Mouse (Mus musculus) CH12.LX (cell line): ENCODE measurements at regions not wholly inside any gene's neighbourhood (a gene's known extent, or its start where the extent isn't known, plus 50 kb on each side); places are given as distances from the start of the nearest gene placed in this dataset.

ENCODE experiments used
- DNase-seq: peaks from one replicate; pipeline ENCODE4 v3.0.0-alpha.2; 2013; ENCODE audit errors: extremely low read depth
- H3K27ac ChIP-seq: 2 replicates; pipeline ENCODE4 v1.5.1; 2012; ENCODE audit warnings: low read depth, mild to moderate bottlenecking, control low read depth, moderate library complexity; ENCODE audit not compliant: insufficient read depth
- H3K27me3 ChIP-seq: replicated peaks from 2 replicates; pipeline ENCODE3; 2012; ENCODE audit warnings: inconsistent platforms
- H3K36me3 ChIP-seq, 2 experiments: replicated peaks in 1 of 2; 2 replicates each; pipeline versions ENCODE3 to v1.6.1; 2012; ENCODE audit warnings: inconsistent platforms in 1 of 2, low read length in 1 of 2, mild to moderate bottlenecking in 1 of 2, mixed read lengths in 1 of 2, moderate library complexity in 1 of 2; ENCODE audit not compliant: control insufficient read depth in 1 of 2, insufficient read depth in 1 of 2
- H3K4me1 ChIP-seq, 2 experiments: 2 replicates each; pipeline ENCODE4 v1.6.1; 2012; ENCODE audit warnings: inconsistent platforms in 1 of 2, moderate library complexity in 1 of 2; ENCODE audit not compliant: insufficient read depth in 2 of 2, control insufficient read depth in 1 of 2
- H3K4me2 ChIP-seq: 2 replicates; pipeline ENCODE4 v1.6.1; 2012; ENCODE audit warnings: low read depth, mild to moderate bottlenecking, control low read depth; ENCODE audit not compliant: poor library complexity, insufficient read depth, severe bottlenecking
- H3K4me3 ChIP-seq, 3 experiments: fragments of 150-350 bp in 1 of 3; sonication (generic) in 1 of 3; replicated peaks in 1 of 3; 2 replicates each; pipeline versions ENCODE3 to v1.5.1; 2011 to 2012; ENCODE audit warnings: low read depth in 2 of 3, low read length in 2 of 3, mild to moderate bottlenecking in 2 of 3, moderate library complexity in 2 of 3, control low read depth in 1 of 3, improper control_type of control experiment in 1 of 3, inconsistent platforms in 1 of 3, mixed read lengths in 1 of 3; ENCODE audit not compliant: poor library complexity in 1 of 3
- H3K79me2 ChIP-seq: replicated peaks from 2 replicates; pipeline ENCODE4 v1.6.1; 2012; ENCODE audit warnings: mild to moderate bottlenecking, moderate library complexity; ENCODE audit not compliant: control insufficient read depth, poor library complexity, insufficient read depth, severe bottlenecking; ENCODE audit errors: extremely low read depth
- H3K9ac ChIP-seq: 2 replicates; pipeline ENCODE4 v1.6.1; 2012; ENCODE audit warnings: low read depth, mild to moderate bottlenecking, control low read depth, moderate library complexity; ENCODE audit not compliant: insufficient read depth
- H3K9me3 ChIP-seq: replicated peaks from 2 replicates; pipeline ENCODE3; 2012; ENCODE audit warnings: low read length, inconsistent platforms, mixed read lengths
- BHLHE40 ChIP-seq: IDR thresholded peaks from 2 replicates; pipeline ENCODE4 v1.6.1; 2011; ENCODE audit warnings: mild to moderate bottlenecking, low read depth, low read length, improper control_type of control experiment
- CHD1 ChIP-seq: IDR thresholded peaks from 2 replicates; pipeline ENCODE4 v1.6.1; 2012; ENCODE audit warnings: low read depth, low read length, improper control_type of control experiment, inconsistent platforms
- CHD2 ChIP-seq: IDR thresholded peaks from 2 replicates; pipeline ENCODE4 v1.6.1; 2011; ENCODE audit warnings: low read length, improper control_type of control experiment
- CTCF ChIP-seq, 2 experiments: IDR thresholded peaks in 1 of 2; conservative IDR thresholded peaks in 1 of 2; 2 replicates each; pipeline ENCODE4 v1.5.1; 2011 to 2012; ENCODE audit warnings: low read depth in 2 of 2, low read length in 2 of 2, improper control_type of control experiment in 1 of 2, inconsistent platforms in 1 of 2, mild to moderate bottlenecking in 1 of 2, moderate library complexity in 1 of 2
- E2F4 ChIP-seq: IDR thresholded peaks from 2 replicates; pipeline ENCODE4 v1.6.1; 2011; ENCODE audit warnings: low read depth, low read length, improper control_type of control experiment; ENCODE audit not compliant: insufficient replicate concordance
- ELF1 ChIP-seq: IDR thresholded peaks from 2 replicates; pipeline ENCODE4 v1.6.1; 2014; ENCODE audit warnings: low read depth, mild to moderate bottlenecking, inconsistent platforms, low read length, improper control_type of control experiment
- EP300 ChIP-seq: IDR thresholded peaks from 2 replicates; pipeline ENCODE4 v1.6.1; 2011; ENCODE audit warnings: low read length, improper control_type of control experiment
- ETS1 ChIP-seq: conservative IDR thresholded peaks from 2 replicates; pipeline ENCODE4 v1.6.1; 2012; ENCODE audit warnings: low read depth, mild to moderate bottlenecking, inconsistent platforms, low read length, improper control_type of control experiment, moderate library complexity
- GABPA ChIP-seq: IDR thresholded peaks from 2 replicates; pipeline ENCODE4 v1.6.1; 2012; ENCODE audit warnings: low read depth, low read length, improper control_type of control experiment, inconsistent platforms; ENCODE audit not compliant: insufficient replicate concordance
- HCFC1 ChIP-seq: IDR thresholded peaks from 2 replicates; pipeline ENCODE4 v1.6.1; 2012; ENCODE audit warnings: low read depth, mild to moderate bottlenecking, inconsistent platforms, low read length, improper control_type of control experiment
- IRF4 ChIP-seq: IDR thresholded peaks from 2 replicates; pipeline ENCODE4 v1.6.1; 2014; ENCODE audit warnings: low read depth, mild to moderate bottlenecking, inconsistent platforms, low read length, improper control_type of control experiment
- JUN ChIP-seq: IDR thresholded peaks from 2 replicates; pipeline ENCODE4 v1.6.1; 2011; ENCODE audit warnings: low read depth, mild to moderate bottlenecking, low read length, improper control_type of control experiment, moderate library complexity; ENCODE audit not compliant: insufficient read depth
- JUND ChIP-seq: conservative IDR thresholded peaks from 2 replicates; pipeline ENCODE4 v1.6.1; 2011; ENCODE audit warnings: low read depth, low read length, improper control_type of control experiment
- KAT2A ChIP-seq: IDR thresholded peaks from 2 replicates; pipeline ENCODE4 v1.6.1; 2012; ENCODE audit warnings: low read length, improper control_type of control experiment, inconsistent platforms; ENCODE audit not compliant: insufficient replicate concordance
- MAFK ChIP-seq: IDR thresholded peaks from 2 replicates; pipeline ENCODE4 v1.6.1; 2011; ENCODE audit warnings: low read length, improper control_type of control experiment; ENCODE audit not compliant: insufficient replicate concordance
- MAX ChIP-seq: IDR thresholded peaks from 2 replicates; pipeline ENCODE4 v1.6.1; 2011; ENCODE audit warnings: low read length, improper control_type of control experiment
- MAZ ChIP-seq: IDR thresholded peaks from 2 replicates; pipeline ENCODE4 v1.6.1; 2012; ENCODE audit warnings: low read depth, mild to moderate bottlenecking, inconsistent platforms, low read length, improper control_type of control experiment, moderate library complexity
- MEF2A ChIP-seq: IDR thresholded peaks from 2 replicates; pipeline ENCODE4 v1.6.1; 2014; ENCODE audit warnings: low read depth, mild to moderate bottlenecking, inconsistent platforms, low read length, improper control_type of control experiment, borderline replicate concordance
- MXI1 ChIP-seq: IDR thresholded peaks from 2 replicates; pipeline ENCODE4 v1.6.1; 2011; ENCODE audit warnings: mild to moderate bottlenecking, low read depth, low read length, improper control_type of control experiment
- MYC ChIP-seq: IDR thresholded peaks from 2 replicates; pipeline ENCODE4 v1.6.1; 2011; ENCODE audit warnings: low read depth, mild to moderate bottlenecking, improper control_type of control experiment, low read length
- NELFE ChIP-seq: IDR thresholded peaks from 2 replicates; pipeline ENCODE4 v1.6.1; 2011; ENCODE audit warnings: low read depth, low read length, improper control_type of control experiment
- NRF1 ChIP-seq: IDR thresholded peaks from 2 replicates; pipeline ENCODE4 v1.6.1; 2014; ENCODE audit warnings: low read depth, mild to moderate bottlenecking, inconsistent platforms, low read length, improper control_type of control experiment, moderate library complexity
- PAX5 ChIP-seq: IDR thresholded peaks from 2 replicates; pipeline ENCODE4 v1.6.1; 2012; ENCODE audit warnings: low read length, inconsistent platforms, mixed read lengths
- POLR2A ChIP-seq: IDR thresholded peaks from 2 replicates; pipeline ENCODE4 v1.6.1; 2011; ENCODE audit warnings: low read depth, mild to moderate bottlenecking, improper control_type of control experiment, low read length
- POLR2AphosphoS2 ChIP-seq: IDR thresholded peaks from 2 replicates; pipeline ENCODE4 v1.6.1; 2011; ENCODE audit warnings: low read depth, low read length, improper control_type of control experiment
- RAD21 ChIP-seq: IDR thresholded peaks from 2 replicates; pipeline ENCODE4 v1.6.1; 2011; ENCODE audit warnings: low read depth, mild to moderate bottlenecking, low read length, improper control_type of control experiment, moderate library complexity
- RCOR1 ChIP-seq: conservative IDR thresholded peaks from 2 replicates; pipeline ENCODE4 v1.6.1; 2012; ENCODE audit warnings: low read depth, mild to moderate bottlenecking, inconsistent platforms, low read length, improper control_type of control experiment
- SIN3A ChIP-seq: IDR thresholded peaks from 2 replicates; pipeline ENCODE4 v1.6.1; 2012; ENCODE audit warnings: low read length, improper control_type of control experiment, inconsistent platforms
- SMC3 ChIP-seq: IDR thresholded peaks from 2 replicates; pipeline ENCODE4 v1.6.1; 2011; ENCODE audit warnings: low read depth, low read length, improper control_type of control experiment
- TBP ChIP-seq: conservative IDR thresholded peaks from 2 replicates; pipeline ENCODE4 v1.6.1; 2011; ENCODE audit warnings: low read depth, low read length, improper control_type of control experiment
- TCF12 ChIP-seq: IDR thresholded peaks from 2 replicates; pipeline ENCODE4 v1.6.1; 2014; ENCODE audit warnings: low read depth, mild to moderate bottlenecking, inconsistent platforms, low read length, improper control_type of control experiment
- UBTF ChIP-seq: IDR thresholded peaks from 2 replicates; pipeline ENCODE4 v1.6.1; 2012; ENCODE audit warnings: low read depth, mild to moderate bottlenecking, inconsistent platforms, low read length, improper control_type of control experiment, moderate library complexity
- USF1 ChIP-seq: IDR thresholded peaks from 2 replicates; pipeline ENCODE4 v1.6.1; 2014; ENCODE audit warnings: low read depth, mild to moderate bottlenecking, inconsistent platforms, low read length, improper control_type of control experiment
- USF2 ChIP-seq: conservative IDR thresholded peaks from 2 replicates; pipeline ENCODE4 v1.6.1; 2011; ENCODE audit warnings: low read depth, low read length, improper control_type of control experiment
- ZC3H11A ChIP-seq: IDR thresholded peaks from 2 replicates; pipeline ENCODE4 v1.6.1; 2012; ENCODE audit warnings: low read depth, mild to moderate bottlenecking, inconsistent platforms, low read length, improper control_type of control experiment
- ZKSCAN1 ChIP-seq: IDR thresholded peaks from 2 replicates; pipeline ENCODE4 v1.6.1; 2012; ENCODE audit warnings: low read depth, inconsistent platforms, low read length, improper control_type of control experiment, borderline replicate concordance
- ZMIZ1 ChIP-seq: IDR thresholded peaks from 2 replicates; pipeline ENCODE4 v1.6.1; 2012; ENCODE audit warnings: low read depth, mild to moderate bottlenecking, inconsistent platforms, low read length, improper control_type of control experiment
- ZNF384 ChIP-seq: IDR thresholded peaks from 2 replicates; pipeline ENCODE4 v1.6.1; 2012; ENCODE audit warnings: low read depth, low read length, improper control_type of control experiment, inconsistent platforms
- dilution Hi-C: fragments of 300-500 bp; cut with MboI; formaldehyde crosslinking; loops from 2 replicates; pipeline ENCODE4 v1.14.3; 2020; ENCODE audit warnings: low sequenced_read_pairs; ENCODE audit not compliant: extremely low pct_unique_long_range_greater_than_20kb, extremely low pct_ligation_motif_present
- in situ Hi-C: fragments of 300-500 bp; cut with MboI; formaldehyde crosslinking; loops from 3 replicates; pipeline ENCODE4 v1.14.3; 2019; ENCODE audit warnings: low sequenced_read_pairs, low pct_ligation_motif_present, low pct_unique_long_range_greater_than_20kb, mixed read lengths

- Histone ChIP-seq H3K36me3 (no peaks in the 10 kb centered on the region), H3K4me1 (peaks cover 40 to 67% of the 10 kb centered on the region in 2 experiments), H3K27me3 (no peaks in the 10 kb centered on the region), H3K4me2 (peak overlapping the region; percentile 41; the same call in 1 of the 2 replicates), H3K79me2 (no peaks in the 10 kb centered on the region), H3K27ac (peak overlapping the region; percentile 99), H3K4me3 (no peak overlapping the region), H3K9ac (peak overlapping the region; percentile 90), H3K9me3 (no peaks in the 10 kb centered on the region)
- TF ChIP-seq JUND (peak; percentile 58), TBP (0 out of 2 replicates have a peak, but pooled peaks have one; percentile 7), ZNF384 (peak; percentile 32), POLR2A (no peak), HCFC1 (no peak), CHD1 (no peak), TCF12 (peak; percentile 74; the same call in 1 of the 2 replicates), NRF1 (peak; percentile 22; the same call in 1 of the 2 replicates), E2F4 (no peak), RAD21 (no peak; the same call in 1 of the 2 replicates), SMC3 (peak; percentile 16; the same call in 1 of the 2 replicates), ZMIZ1 (no peak), IRF4 (peak; percentile 93), ETS1 (peak; percentile 92), USF1 (no peak), MYC (peak; percentile 76), JUN (peak; percentile 56), KAT2A (0 out of 2 replicates have a peak, but pooled peaks have one; percentile 5), ELF1 (peak; percentile 67; the same call in 1 of the 2 replicates), EP300 (peak; percentile 91), POLR2AphosphoS2 (no peak), USF2 (no peak), SIN3A (no peak; the same call in 1 of the 2 replicates), MAX (peak; percentile 76), ZC3H11A (no peak), GABPA (no peak), MXI1 (peak; percentile 48; the same call in 1 of the 2 replicates), RCOR1 (no peak), MAFK (peak; percentile 27; the same call in 1 of the 2 replicates), CTCF (conservative IDR thresholded peaks at IDR 0.05 in 1 of 2, IDR thresholded peaks at IDR 0.05 in 1 of 2; ENCODE audit: low read depth in 2 of 2, low read length in 2 of 2) (no peak), ZKSCAN1 (no peak), MEF2A (peak; percentile 90), UBTF (no peak), PAX5 (no peak), MAZ (peak; percentile 98), NELFE (peak; percentile 43; the same call in 1 of the 2 replicates), BHLHE40 (peak; percentile 72; the same call in 1 of the 2 replicates), CHD2 (no peak; the same call in 1 of the 2 replicates)
- in situ Hi-C loops = no loop called here
- dilution Hi-C loops = no loop called here
- DNase-seq = peak; percentile 83
These were observed 65.7 kb upstream of the Il6 start for GRCm38 (mm10) chr5:29947225-29947624.
